Mouse (Mus musculus): ENCODE measurements around the gene Vgll4.

Gene Vgll4

GRCm38 (mm10) chr6:114919670-114920313 is 50.0 kb downstream of the Vgll4 start:
- DNase-seq (ENCODE audit: low read depth in 2 of 2, low spot score in 2 of 2) = no peak

DNA sequence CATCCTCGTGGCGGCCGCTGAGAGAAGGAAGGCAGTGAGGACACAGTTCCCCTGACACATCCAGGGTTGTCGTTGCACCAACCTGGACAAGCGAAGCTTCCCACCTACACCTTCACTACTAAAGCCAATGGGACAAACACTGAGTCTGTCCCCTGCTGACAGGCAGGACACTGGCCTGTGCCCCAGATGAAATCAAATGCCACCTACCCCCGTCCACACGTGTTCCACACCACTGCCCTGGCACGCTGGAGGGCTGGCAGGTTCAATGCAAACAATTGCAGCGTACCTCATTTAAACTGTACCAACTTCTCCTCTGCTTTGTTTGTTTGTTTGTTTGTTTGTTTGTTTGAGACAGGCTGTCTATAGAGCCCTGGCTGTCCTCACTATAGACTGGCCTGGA is 50.8 kb downstream of the Vgll4 start:
- DNase-seq (ENCODE audit: low read depth in 2 of 2, low spot score in 2 of 2) = no peak

DNA sequence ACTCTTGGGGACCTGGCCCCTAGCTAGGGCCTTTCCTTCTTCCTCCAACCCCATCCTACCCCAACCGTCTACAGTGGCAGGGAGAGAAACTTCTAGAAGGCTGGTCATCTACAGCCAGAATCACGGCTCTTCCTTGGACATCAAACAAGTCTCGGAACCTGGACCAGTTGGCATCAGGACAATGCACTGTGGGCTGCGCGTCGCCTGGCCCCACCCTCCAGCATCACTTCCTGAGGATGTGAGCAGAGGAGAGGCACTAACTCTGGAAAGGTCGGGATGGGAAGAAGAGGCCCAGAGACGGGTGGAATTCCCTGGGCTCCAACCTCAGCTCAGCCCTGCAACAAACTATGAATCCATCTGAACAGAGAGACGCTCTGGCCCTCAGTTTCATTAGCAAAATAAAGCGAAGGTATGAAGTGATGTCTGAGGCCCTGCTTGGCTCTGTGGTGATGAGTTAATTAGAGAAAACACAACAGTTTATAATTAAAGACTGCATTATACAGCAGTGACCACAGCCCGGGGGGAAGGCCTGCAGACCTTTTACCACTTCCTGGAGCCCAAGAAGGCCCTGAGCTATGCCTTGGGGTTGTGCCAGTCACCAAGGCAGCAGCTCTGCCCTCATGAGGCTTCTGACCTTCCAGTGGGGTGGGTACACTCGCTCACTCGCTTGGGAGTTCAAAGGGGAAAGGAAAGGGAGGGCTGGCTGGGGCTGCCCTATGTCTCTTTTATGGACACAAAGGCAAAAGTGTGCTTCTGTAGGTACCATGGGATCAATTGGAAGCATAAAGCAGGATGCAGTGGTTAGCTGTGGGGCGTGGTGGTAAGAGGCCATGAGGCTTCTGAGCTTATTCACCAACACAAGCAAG is 51.8 kb downstream of the Vgll4 start:
- DNase-seq (ENCODE audit: low read depth in 2 of 2, low spot score in 2 of 2) = no peak

DNA sequence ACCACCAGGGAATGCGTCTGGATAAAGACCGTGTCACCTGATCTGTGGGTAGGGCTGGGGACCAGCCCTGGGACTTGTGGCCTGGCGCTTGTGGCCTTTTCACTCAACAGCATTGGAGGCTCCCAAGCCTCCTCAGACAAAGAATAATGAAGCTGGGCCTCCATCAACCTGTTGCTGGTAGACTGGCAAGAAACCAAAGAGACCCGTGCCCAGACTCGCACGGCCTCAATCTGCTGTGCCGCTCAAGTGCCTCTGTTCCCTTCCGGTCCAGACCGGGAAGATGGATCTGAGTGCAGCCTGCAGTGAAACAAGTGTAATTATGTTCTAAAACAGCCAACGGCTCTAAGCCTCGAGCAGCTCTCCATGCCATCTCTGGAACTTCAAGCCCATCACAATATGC is 52.7 kb downstream of the Vgll4 start:
- no peak for DNase-seq (ENCODE audit: low read depth in 2 of 2, low spot score in 2 of 2)

GRCm38 (mm10) chr6:114916715-114916992 is 53.1 kb downstream of the Vgll4 start:
- DNase-seq (ENCODE audit: low read depth in 2 of 2, low spot score in 2 of 2) = no peak

DNA sequence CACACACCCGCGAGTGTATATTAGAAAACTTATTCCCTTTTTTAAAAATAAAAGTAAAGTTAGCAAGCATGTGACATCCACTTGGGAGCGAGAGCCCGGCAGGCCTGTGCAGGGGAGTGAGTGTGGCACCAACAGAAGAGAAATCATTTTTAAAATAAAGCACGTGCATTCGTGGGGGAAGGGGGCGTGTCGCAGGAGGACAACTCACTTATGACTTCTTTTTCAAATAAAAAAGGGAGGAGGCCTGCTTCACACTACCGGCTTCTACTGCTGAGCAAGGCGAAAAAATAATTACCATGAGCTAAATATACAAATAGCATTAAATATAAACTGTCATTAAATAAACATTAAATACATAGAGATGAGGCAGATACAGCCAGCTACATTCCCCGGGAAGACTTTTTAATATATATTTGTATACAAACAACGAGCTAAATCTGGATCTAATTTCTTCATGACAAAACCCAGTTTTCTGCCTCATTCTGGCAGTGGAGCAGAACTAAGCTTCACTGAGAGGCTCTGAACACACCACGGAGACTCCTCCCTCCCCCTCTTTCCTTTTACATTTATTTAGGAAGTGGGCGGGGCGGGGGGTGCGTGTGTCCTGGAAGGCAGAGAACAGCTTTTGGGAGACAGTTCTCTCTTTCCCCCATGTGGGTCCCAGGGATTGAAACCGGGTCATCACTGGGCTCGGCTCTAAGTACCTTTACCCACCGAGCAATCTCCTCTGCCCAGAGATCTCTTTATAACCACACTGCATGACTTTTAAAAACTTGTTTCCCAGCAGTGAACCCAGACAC is 53.7 kb downstream of the Vgll4 start:
- DNase-seq (ENCODE audit: low read depth in 2 of 2, low spot score in 2 of 2) = no peak

- DNase-seq (ENCODE audit: low read depth in 2 of 2, low spot score in 2 of 2) = no peak
Measured at GRCm38 (mm10) chr6:114914041-114914716, 55.6 kb downstream of the Vgll4 start.

DNA sequence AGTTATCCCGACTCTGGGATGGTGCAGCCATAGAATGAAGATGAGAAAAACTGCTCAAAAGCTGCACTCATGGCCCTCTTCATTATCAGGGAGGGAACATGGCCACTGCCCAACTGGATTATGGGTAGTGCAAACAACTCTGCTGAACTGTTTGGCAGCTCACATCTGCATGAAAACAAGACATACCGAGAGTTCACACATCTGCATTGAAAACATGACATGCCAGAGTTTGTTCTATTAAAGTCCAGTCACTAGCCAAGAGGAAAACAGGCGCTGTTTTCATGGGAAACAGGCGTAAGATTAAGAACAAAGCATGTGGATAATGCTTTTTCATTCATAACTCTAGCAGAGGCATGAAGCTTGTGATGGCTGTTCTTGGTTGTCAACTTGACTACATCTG is 56.7 kb downstream of the Vgll4 start:
- no peak for DNase-seq (ENCODE audit: low read depth in 2 of 2, low spot score in 2 of 2)

- DNase-seq (ENCODE audit: low read depth in 2 of 2, low spot score in 2 of 2) = no peak
Measured at GRCm38 (mm10) chr6:114911540-114911939, 58.3 kb downstream of the Vgll4 start.

DNA sequence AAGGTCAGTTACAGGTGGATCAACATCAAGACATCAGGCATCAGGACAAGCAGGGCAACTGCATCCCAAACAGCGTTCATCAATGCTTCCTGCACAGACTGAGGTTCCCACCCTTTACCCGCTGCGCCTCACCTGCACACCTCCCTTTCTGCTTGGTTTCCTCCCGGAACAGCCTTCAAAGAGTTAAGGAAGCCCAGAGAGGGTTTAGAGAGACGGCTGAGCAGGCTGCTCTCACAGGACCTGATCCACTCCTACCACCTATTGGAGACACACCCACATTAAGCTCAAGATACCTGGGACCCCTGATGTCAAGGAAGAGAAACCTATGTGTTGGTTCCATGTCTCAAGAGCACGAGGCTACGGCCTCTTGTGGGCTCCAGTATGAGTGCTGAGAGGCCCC is 60.0 kb downstream of the Vgll4 start:
- DNase-seq (ENCODE audit: low read depth in 2 of 2, low spot score in 2 of 2) = no peak

DNA sequence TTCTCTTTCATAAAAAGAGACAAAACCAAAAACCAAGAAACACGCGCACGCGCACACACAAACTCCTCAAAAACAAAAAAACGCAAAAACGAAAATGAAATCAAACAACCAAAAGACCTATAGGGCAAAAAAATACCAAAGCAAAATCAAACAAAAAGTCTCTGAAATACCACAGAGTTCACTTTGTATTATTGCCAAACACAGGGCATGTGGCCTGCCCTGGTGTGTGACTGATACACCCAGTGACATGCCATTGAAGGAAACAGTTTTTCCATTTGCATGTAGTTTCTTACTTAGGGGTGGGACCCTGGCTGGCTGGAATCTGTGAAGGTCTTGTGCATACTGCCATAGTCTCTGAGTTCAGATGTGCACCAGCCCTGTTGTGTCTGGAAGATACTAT is 62.3 kb downstream of the Vgll4 start:
- DNase-seq (ENCODE audit: low read depth in 2 of 2, low spot score in 2 of 2) = peak; percentile 55 to 60

- DNase-seq (ENCODE audit: low read depth in 2 of 2, low spot score in 2 of 2) = no peak
Measured at GRCm38 (mm10) chr6:114906209-114906608, 63.6 kb downstream of the Vgll4 start.

- no peak for DNase-seq (ENCODE audit: low read depth in 2 of 2, low spot score in 2 of 2)
Measured at GRCm38 (mm10) chr6:114905253-114906028, 64.4 kb downstream of the Vgll4 start.

DNA sequence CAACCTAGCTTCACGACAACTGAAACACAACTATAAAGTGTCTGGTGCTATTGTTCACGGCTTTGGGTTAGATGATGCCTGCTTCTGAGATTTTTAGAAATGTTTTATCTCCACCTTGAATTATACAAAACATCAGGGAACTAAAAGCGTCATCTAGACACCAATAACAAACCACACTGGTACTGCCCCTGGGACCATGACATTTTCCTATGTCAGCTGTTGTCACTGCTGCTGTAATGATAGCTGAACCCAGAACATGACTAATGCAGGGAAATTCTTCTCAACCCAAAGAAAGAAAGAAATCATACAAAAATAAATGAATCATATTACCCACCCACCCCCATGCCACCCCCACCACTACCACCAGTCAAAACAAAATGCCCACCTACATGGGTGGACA is 65.0 kb downstream of the Vgll4 start:
- DNase-seq (ENCODE audit: low read depth in 2 of 2, low spot score in 2 of 2) = no peak

- no peak for DNase-seq (ENCODE audit: low read depth in 2 of 2, low spot score in 2 of 2)
Measured at GRCm38 (mm10) chr6:114904233-114904632, 65.6 kb downstream of the Vgll4 start.

GRCm38 (mm10) chr6:114901921-114902320 is 67.9 kb downstream of the Vgll4 start:
- DNase-seq (ENCODE audit: low read depth in 2 of 2, low spot score in 2 of 2) = no peak

DNA sequence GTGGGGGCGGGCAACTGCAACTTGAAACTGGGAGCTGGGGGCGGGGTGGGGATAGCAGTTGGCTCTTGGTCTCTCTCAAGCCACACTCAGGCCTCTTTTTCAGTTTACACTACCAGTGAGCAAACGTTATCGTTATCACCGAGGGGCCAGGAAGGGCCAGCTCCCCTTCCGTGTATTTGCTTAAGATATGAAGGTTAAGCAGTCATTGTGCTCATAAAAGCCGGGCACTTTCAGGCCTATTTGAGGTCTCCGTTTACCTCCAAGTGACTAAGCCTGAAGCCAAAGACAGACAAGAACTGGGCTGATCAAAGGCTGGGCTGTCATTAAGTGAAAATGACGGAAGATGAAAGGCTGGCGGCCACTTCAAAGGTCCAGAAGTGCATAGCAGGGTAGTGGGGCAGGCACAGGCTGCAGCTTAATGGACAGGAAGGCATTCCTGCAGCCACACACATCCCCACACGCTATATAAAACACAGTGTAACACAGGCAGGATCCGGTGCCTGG is 68.4 kb downstream of the Vgll4 start:
- DNase-seq (ENCODE audit: low read depth in 2 of 2, low spot score in 2 of 2) = no peak

DNA sequence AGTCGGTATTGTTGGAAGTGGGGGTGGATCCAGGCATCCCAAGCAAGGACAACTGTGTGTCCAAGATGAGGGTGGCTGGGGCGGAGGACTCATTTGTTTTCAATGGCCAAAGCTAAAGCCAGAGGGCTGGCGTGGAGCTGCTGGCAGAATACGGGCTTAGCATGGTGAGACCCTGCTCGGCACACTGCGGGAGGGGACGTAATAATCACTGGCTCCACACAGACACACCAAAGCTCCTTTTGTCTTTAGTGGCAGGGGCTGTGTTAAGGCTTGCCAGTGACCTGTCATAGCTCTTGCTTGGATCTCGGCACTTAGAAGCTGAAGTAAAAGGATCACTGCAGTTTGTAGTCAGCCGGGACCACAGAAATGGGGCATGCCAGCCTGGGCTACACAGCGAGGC is 69.6 kb downstream of the Vgll4 start:
- no peak for DNase-seq (ENCODE audit: low read depth in 2 of 2, low spot score in 2 of 2)

GRCm38 (mm10) chr6:114899652-114900051 is 70.1 kb downstream of the Vgll4 start:
- DNase-seq (ENCODE audit: low read depth in 2 of 2, low spot score in 2 of 2) = peak in 1 of 2 experiments; percentile 51

GRCm38 (mm10) chr6:114898949-114899348 is 70.8 kb downstream of the Vgll4 start:
- peak in 1 of 2 experiments; percentile 53 for DNase-seq (ENCODE audit: low read depth in 2 of 2, low spot score in 2 of 2)
